Mouse (Mus musculus): Measurements from ENCODE around the gene Tgif1. TPM values are rescaled to one million over a fixed set of nuclear protein-coding genes. Genes with fewer than 3 reads are reported as not detected.
A peak's percentile ranks its signal among the peaks of the same experiment; 100 is the strongest.
"Not testable (repeated sequence)": the region's sequence is repeated elsewhere in the genome, so short reads cannot be mapped to it uniquely, and the experiment has no call there.

Gene Tgif1
- polyA plus RNA-seq, 1 experiment, result 20.7 TPM

- peak; percentile 50 for DNase-seq
- WGBS, result 28% methylated on average over 10 of the region's 10 CpGs
- peak overlapping the region; percentile 88 for H3K27ac ChIP-seq (ENCODE audit: insufficient read depth, low read depth, low read length)
- peaks cover 23% of the 10 kb centered on the region for H3K4me1 ChIP-seq (ENCODE audit: control insufficient read depth, insufficient read depth, low read length)
- H3K36me3 ChIP-seq (ENCODE audit: control insufficient read depth, insufficient read depth, low read length), result no peaks in the 10 kb centered on the region; the same call in 1 of the 2 replicates
- no peaks in the 10 kb centered on the region for H3K27me3 ChIP-seq (replicated peaks; ENCODE audit: control insufficient read depth, insufficient read depth, low read length)
- TF ChIP-seq CTCF (conservative IDR thresholded peaks at IDR 0.05; ENCODE audit: insufficient read depth, insufficient read length, low read depth, low read length), result no peak
- TF ChIP-seq POLR2A (IDR thresholded peaks at IDR 0.05; ENCODE audit: low read depth, low read length), result no peak
- H3K4me3 ChIP-seq (ENCODE audit: insufficient read depth, low read depth, low read length), result no peak overlapping the region
These were observed 8.4 kb downstream of the Tgif1 start for GRCm38 (mm10) chr17:70844971-70845370.

GRCm38 (mm10) chr17:70843252-70843651 is 10.1 kb downstream of the Tgif1 start:
- WGBS, result 48% methylated on average over 4 of the region's 4 CpGs
- H3K4me1 ChIP-seq (ENCODE audit: control insufficient read depth, insufficient read depth, low read length), result peaks cover 18% of the 10 kb centered on the region
- H3K36me3 ChIP-seq (ENCODE audit: control insufficient read depth, insufficient read depth, low read length), result no peaks in the 10 kb centered on the region; the same call in 1 of the 2 replicates
- no peak overlapping the region for H3K4me3 ChIP-seq (ENCODE audit: insufficient read depth, low read depth, low read length)
- DNase-seq, result peak; percentile 37
- TF ChIP-seq CTCF (conservative IDR thresholded peaks at IDR 0.05; ENCODE audit: insufficient read depth, insufficient read length, low read depth, low read length) (no peak), POLR2A (IDR thresholded peaks at IDR 0.05; ENCODE audit: low read depth, low read length) (no peak)
- H3K27ac ChIP-seq (ENCODE audit: insufficient read depth, low read depth, low read length), result no peak overlapping the region
- H3K27me3 ChIP-seq (replicated peaks; ENCODE audit: control insufficient read depth, insufficient read depth, low read length), result no peaks in the 10 kb centered on the region

- TF ChIP-seq CTCF (conservative IDR thresholded peaks at IDR 0.05; ENCODE audit: insufficient read depth, insufficient read length, low read depth, low read length) (no peak), POLR2A (IDR thresholded peaks at IDR 0.05; ENCODE audit: low read depth, low read length) (no peak)
- no peaks in the 10 kb centered on the region for H3K36me3 ChIP-seq (ENCODE audit: control insufficient read depth, insufficient read depth, low read length)
- no peak overlapping the region for H3K4me3 ChIP-seq (ENCODE audit: insufficient read depth, low read depth, low read length)
- peaks cover 2% of the 10 kb centered on the region; the same call in 1 of the 2 replicates for H3K4me1 ChIP-seq (ENCODE audit: control insufficient read depth, insufficient read depth, low read length)
- WGBS, result 64% methylated on average over 5 of the region's 5 CpGs
- H3K27ac ChIP-seq (ENCODE audit: insufficient read depth, low read depth, low read length), result no peak overlapping the region
- no peaks in the 10 kb centered on the region for H3K27me3 ChIP-seq (replicated peaks; ENCODE audit: control insufficient read depth, insufficient read depth, low read length)
- no peak for DNase-seq
These were observed 14.8 kb downstream of the Tgif1 start for GRCm38 (mm10) chr17:70838533-70838932.

- TF ChIP-seq CTCF (conservative IDR thresholded peaks at IDR 0.05; ENCODE audit: insufficient read depth, insufficient read length, low read depth, low read length), result no peak
- TF ChIP-seq POLR2A (IDR thresholded peaks at IDR 0.05; ENCODE audit: low read depth, low read length), result no peak
- WGBS, result 80% methylated on average over 7 of the region's 7 CpGs
- no peaks in the 10 kb centered on the region for H3K4me1 ChIP-seq (ENCODE audit: control insufficient read depth, insufficient read depth, low read length)
- H3K27ac ChIP-seq (ENCODE audit: insufficient read depth, low read depth, low read length), result no peak overlapping the region
- H3K4me3 ChIP-seq (ENCODE audit: insufficient read depth, low read depth, low read length), result no peak overlapping the region
- H3K36me3 ChIP-seq (ENCODE audit: control insufficient read depth, insufficient read depth, low read length), result no peaks in the 10 kb centered on the region
- H3K27me3 ChIP-seq (replicated peaks; ENCODE audit: control insufficient read depth, insufficient read depth, low read length), result no peaks in the 10 kb centered on the region
- no peak for DNase-seq
These were observed 15.3 kb downstream of the Tgif1 start for GRCm38 (mm10) chr17:70838031-70838430.

- H3K27ac ChIP-seq (ENCODE audit: insufficient read depth, low read depth, low read length); H3K4me1 ChIP-seq (ENCODE audit: control insufficient read depth, insufficient read depth, low read length); H3K27me3 ChIP-seq (replicated peaks; ENCODE audit: control insufficient read depth, insufficient read depth, low read length); H3K4me3 ChIP-seq (ENCODE audit: insufficient read depth, low read depth, low read length); H3K36me3 ChIP-seq (ENCODE audit: control insufficient read depth, insufficient read depth, low read length); DNase-seq: not testable (repeated sequence)
- WGBS, result 94% methylated on average over 6 of the region's 6 CpGs
These were observed 15.9 kb downstream of the Tgif1 start for GRCm38 (mm10) chr17:70837474-70837873.

- H3K36me3 ChIP-seq (ENCODE audit: control insufficient read depth, insufficient read depth, low read length), result no peaks in the 10 kb centered on the region
- H3K27me3 ChIP-seq (replicated peaks; ENCODE audit: control insufficient read depth, insufficient read depth, low read length), result no peaks in the 10 kb centered on the region
- 78% methylated on average over 7 of the region's 7 CpGs for WGBS
- no peak overlapping the region for H3K4me3 ChIP-seq (ENCODE audit: insufficient read depth, low read depth, low read length)
- H3K4me1 ChIP-seq (ENCODE audit: control insufficient read depth, insufficient read depth, low read length), result no peaks in the 10 kb centered on the region
- DNase-seq, result no peak
- no peak overlapping the region for H3K27ac ChIP-seq (ENCODE audit: insufficient read depth, low read depth, low read length)
- no peak for TF ChIP-seq CTCF (conservative IDR thresholded peaks at IDR 0.05; ENCODE audit: insufficient read depth, insufficient read length, low read depth, low read length)
- no peak for TF ChIP-seq POLR2A (IDR thresholded peaks at IDR 0.05; ENCODE audit: low read depth, low read length)
These were observed 16.5 kb downstream of the Tgif1 start for GRCm38 (mm10) chr17:70836820-70837219.

GRCm38 (mm10) chr17:70835071-70835790 is 18.1 kb downstream of the Tgif1 start:
- H3K27ac ChIP-seq (ENCODE audit: insufficient read depth, low read depth, low read length), result no peak overlapping the region
- no peaks in the 10 kb centered on the region for H3K36me3 ChIP-seq (ENCODE audit: control insufficient read depth, insufficient read depth, low read length)
- no peaks in the 10 kb centered on the region for H3K4me1 ChIP-seq (ENCODE audit: control insufficient read depth, insufficient read depth, low read length)
- 25% methylated on average over 10 of the region's 10 CpGs for WGBS
- DNase-seq, result peak; percentile 21
- H3K4me3 ChIP-seq (ENCODE audit: insufficient read depth, low read depth, low read length), result peak overlapping the region; percentile 27; the same call in 1 of the 2 replicates
- TF ChIP-seq POLR2A (IDR thresholded peaks at IDR 0.05; ENCODE audit: low read depth, low read length), result no peak
- TF ChIP-seq CTCF (conservative IDR thresholded peaks at IDR 0.05; ENCODE audit: insufficient read depth, insufficient read length, low read depth, low read length), result no peak
- H3K27me3 ChIP-seq (replicated peaks; ENCODE audit: control insufficient read depth, insufficient read depth, low read length), result no peaks in the 10 kb centered on the region

Measured in kidney, adult 2 months (tissue).